Mouse (Mus musculus) cerebellum, adult 11 months (tissue): ENCODE data around the gene Clec2i.
"Not testable (repeated sequence)": the region's sequence is repeated elsewhere in the genome, so short reads cannot be mapped to it uniquely, and the experiment has no call there.

Experiments used
- DNase-seq: peaks from one replicate; pipeline ENCODE4 v3.0.0; 2022

The Clec2i gene

GRCm38 (mm10) chr6:128887091-128887790 is at the start of gene Clec2i:
Clec2i (plus strand) TSS chr6:128887588.
- DNase-seq = not testable (repeated sequence)

GRCm38 (mm10) chr6:128838342-128839265 is 48.8 kb upstream of the Clec2i start:
- peak; percentile 82 for DNase-seq

DNA sequence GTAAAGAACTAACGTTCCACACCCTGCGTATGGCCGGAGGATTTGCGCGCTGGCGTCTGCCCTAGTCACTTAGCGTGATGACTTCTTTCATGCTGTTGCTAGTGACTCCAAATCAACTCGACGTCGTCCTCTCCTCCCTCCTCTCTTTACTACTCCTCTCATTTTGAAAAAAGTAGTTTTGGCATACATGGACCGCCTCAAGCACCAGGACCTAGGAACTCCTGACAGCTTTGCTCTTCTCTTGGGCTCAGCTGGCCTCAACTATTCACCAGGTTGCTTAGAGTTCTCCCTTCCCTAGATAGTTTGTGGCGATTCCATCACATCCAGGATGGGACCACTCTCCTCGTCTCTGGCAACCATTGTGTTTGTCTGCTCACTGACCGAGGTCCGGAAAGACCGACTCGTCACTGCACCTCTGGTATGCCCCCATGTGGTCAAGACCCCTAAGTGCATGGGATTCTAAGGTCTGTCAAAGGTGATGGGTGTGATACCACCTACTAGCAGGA is 48.1 kb upstream of the Clec2i start:
- peak; percentile 83 for DNase-seq

GRCm38 (mm10) chr6:128839921-128840320 is 47.5 kb upstream of the Clec2i start:
- peak; percentile 21 for DNase-seq

DNA sequence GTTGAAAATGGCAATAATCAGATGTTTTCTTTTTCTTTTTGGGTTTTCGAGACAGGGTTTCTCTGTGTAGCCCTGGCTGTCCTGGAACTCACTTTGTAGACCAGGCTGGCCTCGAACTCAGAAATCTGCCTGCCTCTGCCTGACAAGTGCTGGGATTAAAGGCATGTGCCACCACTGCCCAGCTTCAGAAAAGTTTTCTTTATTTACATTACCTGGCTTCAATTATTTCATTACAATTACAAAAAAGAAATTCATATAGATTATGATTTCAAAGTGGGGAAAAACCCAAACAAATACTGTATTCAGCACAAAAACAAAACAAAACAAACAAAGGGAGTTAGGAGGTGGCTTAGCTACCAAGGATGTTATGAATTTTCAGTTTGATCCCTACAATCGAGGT is 46.7 kb upstream of the Clec2i start:
- DNase-seq = not testable (repeated sequence)

GRCm38 (mm10) chr6:128841327-128842089 is 45.9 kb upstream of the Clec2i start:
- DNase-seq = no peak

DNA sequence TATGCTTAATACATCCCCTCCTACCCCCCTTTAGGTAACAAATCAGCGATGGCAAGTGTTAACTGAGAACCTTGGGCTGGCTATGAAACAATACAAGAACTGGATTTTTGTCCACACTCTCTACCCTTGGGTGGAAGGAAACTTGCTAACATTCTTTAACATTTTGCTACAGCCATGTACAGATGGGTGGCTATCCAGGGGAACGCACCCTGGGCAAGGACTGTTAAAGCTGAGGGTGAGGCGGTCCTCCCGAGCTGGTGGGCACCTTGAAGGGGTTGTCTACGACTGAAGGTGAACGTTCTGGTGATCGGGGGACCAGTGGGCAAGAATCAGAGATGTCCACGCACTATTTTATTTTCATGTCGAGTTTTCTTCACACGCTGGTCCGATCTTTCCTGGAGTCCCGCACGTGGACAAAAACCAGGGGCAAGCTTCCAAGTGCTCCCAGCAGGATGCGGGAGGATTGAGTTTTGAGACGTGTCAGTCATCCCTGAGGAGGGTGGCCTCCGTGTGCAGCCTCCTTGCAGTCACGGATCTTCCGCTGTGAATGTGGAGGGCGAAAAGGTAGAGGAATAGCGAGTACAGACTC is 44.9 kb upstream of the Clec2i start:
- no peak for DNase-seq

DNA sequence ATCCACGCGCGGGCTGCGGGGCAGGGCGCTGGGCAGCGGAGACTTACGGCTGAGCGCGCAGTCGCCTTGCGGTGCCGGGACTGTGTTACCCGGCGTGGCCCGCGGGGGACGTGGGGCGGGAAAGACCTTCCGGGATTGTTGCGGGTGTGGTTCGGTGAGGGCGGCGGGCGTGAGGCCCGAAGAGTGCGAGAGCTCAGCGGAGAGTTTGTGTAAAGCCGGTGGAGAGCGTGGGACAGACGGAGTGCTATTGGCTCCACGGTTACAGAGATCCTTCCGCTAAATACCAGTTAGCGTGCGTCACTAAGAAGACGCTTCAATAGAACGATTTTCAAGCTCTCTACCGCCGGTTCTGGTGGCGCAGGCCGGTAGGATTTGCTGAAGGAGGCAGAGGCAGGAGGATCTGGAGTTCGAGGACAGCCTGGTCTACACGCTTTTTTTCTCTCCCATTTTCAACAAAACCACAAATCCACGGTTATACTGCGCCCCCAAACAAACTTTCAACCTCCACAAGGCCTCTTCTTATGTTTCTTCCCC is 44.4 kb upstream of the Clec2i start:
- peak; percentile 92 for DNase-seq

GRCm38 (mm10) chr6:128843479-128843992 is 43.9 kb upstream of the Clec2i start:
- no peak for DNase-seq

DNA sequence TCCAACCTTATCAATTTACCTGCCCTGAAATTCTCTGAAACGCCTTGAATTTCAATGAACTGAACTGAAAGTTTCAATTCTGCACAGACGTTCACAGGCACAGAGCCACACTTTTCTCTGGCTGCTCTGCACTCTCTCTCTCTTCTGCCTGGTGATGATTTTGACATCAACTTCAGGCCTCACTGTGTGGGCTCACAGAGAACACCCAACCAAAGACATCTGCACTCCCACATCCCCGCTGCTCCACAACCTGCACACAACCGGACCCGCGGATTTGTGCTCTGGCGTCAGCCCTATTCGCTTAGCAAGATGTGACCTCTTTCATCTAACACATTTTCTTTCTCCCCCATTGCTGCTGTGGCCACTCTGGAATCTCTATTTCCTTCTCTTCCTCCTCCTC is 43.3 kb upstream of the Clec2i start:
- DNase-seq = peak; percentile 17

GRCm38 (mm10) chr6:128844586-128845080 is 42.8 kb upstream of the Clec2i start:
- peak; percentile 15 for DNase-seq

DNA sequence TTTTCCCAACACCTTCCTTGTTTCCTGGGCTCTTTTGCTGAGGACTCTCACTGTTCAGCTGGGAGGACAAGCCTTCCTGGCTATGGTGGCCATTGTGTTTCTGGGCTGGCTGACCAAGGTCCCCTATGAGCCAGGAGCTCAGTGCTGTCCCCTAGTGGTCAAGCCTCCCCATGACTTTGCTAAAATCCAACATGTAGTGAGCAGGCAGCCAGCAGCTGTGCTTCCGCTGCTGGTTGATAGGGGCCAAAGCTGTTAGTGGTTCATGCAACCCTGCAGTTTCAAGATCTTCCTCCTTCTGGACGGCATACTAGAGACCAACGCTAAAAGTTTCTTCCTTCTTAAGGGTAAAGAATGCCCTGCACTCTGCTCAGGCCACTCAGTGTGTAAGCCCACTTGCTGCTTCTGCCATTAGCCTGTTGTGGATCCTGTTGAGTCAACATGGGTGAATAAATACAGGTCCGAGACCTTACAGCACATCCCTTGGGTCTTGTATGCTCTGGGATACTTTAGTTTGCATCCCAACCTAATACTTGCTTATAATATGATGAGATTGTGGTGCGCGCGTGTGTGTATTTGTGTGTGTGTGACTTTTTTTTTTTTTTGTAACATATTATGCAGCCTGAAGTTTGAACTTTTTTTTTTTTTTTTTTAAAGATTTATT is 41.9 kb upstream of the Clec2i start:
- peak; percentile 77 for DNase-seq

- no peak for DNase-seq
Observed at GRCm38 (mm10) chr6:128845998-128846542, 41.3 kb upstream of the Clec2i start.

GRCm38 (mm10) chr6:128847401-128847800 is 40.0 kb upstream of the Clec2i start:
- no peak for DNase-seq

- peak; percentile 14 for DNase-seq
Observed at GRCm38 (mm10) chr6:128849902-128850301, 37.5 kb upstream of the Clec2i start.

GRCm38 (mm10) chr6:128850671-128851070 is 36.7 kb upstream of the Clec2i start:
- DNase-seq = no peak

- no peak for DNase-seq
Observed at GRCm38 (mm10) chr6:128851151-128851550, 36.2 kb upstream of the Clec2i start.

GRCm38 (mm10) chr6:128852766-128853165 is 34.6 kb upstream of the Clec2i start:
- DNase-seq = no peak

DNA sequence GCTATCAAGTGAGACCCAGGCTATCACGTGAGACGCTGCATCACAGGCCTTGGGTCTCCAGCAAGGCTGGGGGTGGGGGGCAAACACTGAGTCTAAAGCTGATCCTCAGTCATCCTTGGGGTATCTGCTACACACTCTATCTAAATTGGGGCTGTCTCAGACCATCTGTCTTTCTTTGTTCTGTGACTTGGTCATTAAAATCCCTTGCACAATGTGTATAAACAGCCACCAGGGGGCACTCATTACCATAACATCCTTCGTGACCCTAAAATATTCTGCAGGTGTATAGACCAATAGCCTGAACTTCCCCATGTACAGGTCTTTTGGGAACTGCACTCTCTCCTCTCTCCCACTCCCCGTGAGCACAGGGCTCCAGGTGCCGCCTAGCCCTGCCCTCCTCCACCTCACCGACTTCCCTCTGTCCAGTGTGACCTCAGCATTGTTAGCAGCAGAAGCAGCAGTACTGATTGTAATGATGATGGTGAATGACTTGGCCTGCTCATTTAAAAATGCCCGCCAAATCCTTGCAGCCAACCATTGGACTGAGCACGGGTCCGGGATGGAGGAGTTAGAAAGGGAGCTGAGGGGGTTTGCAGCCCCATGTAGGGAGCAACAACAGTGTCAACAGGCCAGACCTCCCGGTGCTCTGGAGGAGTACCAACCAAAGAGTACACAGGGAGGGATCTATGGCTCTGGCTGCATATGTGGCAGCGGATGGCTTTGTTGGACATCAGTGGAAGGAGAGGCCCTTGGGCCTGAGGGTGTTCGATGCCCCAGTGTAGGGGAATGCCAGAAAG is 33.2 kb upstream of the Clec2i start:
- peak; percentile 35 for DNase-seq

DNA sequence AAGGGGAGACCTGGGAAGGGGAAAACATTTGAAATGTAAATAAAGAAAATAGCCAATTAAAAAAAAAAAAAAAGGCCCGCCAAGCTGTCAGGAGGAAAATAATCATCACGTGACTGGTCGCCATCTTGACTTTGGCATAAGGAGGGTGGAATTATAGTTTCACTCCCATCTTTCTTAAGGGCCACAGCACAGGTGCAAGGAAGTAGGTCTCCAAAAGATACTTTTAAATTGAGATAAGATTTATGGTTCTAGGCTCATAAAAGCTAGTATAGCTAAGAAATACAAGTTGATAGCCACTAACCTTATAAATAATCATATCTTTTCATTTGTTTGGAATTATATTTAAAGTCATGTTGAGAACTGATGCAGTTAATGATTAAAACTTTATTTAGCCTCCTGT is 32.5 kb upstream of the Clec2i start:
- DNase-seq = no peak
